Mouse (Mus musculus): ENCODE measurements at regions not wholly inside any gene's neighbourhood (a gene's known extent, or its start where the extent isn't known, plus 50 kb on each side); places are given as distances from the start of the nearest gene placed in this dataset.

DNA sequence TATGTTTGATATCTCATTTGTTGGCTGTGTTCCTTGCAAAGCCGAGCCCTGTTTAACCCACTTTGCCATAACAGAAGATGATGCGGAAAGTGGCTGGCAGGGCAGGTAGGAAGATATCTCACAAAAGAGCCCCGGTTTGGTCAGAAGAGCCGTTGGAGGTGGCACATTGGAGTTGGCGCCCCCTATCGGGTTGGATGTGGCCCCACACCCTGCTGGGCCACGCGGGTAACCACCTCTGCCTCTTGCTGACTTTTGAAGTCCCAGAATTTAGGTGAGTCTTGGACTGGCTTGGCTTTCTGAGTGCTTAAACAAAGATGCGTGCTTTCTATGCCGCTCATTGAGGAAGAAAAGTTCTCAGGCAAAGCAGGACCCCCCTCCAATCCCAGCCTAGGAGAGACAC is 56.1 kb downstream of the Gm4791 start:
- DNase-seq (ENCODE audit: extremely low spot score, low read depth, low spot score): no peak

DNA sequence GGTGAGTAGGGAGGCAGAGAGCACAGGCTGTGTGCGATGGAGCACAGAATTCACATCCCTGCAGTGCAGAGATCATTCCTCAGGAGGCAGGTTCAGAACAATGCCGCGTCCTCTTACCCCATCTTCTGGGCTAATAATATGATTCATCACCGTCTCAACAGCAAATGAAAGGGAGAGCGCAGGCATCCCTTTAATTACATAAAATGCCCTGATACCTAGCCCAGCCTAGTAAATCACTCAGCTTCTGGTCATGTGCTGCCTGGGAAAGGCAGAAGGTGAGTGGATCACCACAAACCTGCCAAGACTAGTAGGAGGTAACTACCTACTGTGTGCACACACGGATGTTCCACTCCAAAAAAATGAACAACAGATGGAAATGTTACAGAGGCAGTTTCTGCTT is 57.0 kb downstream of the Gm4791 start:
- no peak for DNase-seq (ENCODE audit: extremely low spot score, low read depth, low spot score)

DNA sequence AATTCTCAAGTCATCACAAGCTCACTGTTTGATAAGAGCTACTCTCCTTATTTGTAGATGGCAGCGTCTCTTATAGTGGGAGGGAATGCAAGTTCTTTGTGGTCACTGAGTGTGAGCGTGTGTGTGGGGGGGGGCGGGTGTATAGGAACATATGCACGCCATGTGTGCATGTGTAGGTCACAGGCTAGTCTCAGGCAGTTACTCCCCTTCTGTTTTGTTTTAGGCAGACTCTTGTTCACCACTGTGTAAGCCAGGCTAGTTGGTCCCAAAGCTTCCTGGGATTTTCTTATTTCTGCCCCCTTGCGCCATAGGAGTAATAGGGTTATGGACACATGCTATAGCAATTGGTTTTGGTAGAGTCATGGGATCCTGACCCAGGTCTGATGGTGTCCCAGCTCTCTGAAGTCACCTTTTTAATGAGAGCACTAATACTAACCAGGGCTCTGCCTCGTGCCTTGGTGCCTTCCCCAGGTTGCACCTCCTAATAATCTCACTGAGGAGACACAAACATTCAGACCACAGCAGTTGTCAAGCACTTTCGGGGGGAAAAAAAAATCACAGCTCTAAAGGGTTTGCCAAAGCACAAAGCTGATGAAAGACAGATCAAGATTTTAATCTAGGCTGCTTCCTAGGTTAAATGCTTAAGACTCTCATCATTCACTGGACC is 60.9 kb downstream of the Gm4791 start:
- DNase-seq (ENCODE audit: extremely low spot score, low read depth, low spot score): no peak

DNA sequence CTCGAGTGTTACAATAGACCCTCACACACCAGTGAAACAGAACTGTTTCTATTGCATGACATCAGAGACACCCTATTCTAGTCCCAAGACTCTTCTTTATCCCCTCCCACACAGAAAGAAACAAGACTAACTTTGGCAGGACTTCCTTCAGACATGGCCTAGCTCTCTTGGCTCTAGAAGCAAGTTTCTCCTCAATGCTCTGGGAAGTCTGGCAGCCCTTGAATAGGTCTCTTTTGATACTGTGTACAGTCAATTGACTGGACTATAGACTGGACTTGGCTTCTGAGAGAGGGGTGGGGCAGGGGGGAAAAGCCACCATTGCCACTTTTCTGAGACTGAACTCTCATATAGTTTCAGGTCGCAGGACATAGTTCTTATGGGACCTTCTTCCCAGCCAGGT is 62.2 kb downstream of the Gm4791 start:
- DNase-seq (ENCODE audit: extremely low spot score, low read depth, low spot score): no peak

DNA sequence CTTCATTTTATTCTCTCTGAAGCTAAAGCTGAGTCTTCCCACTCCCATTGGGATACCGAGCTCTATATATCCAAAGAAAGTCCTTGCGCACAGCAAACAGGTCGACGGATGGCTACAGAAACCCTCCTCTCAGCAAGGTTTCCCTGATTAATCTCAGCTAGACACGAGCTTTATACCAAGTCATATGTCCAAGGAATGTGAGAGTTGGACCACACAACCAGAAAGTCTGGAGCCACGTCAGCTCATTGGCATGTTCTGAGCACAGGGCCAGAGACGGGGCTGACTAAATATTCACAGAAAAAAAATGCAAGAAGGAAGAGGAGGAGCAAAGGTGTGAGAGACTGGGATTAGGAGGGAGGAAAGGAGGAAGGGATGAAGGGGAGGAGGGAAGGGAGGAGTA is 64.0 kb downstream of the Gm4791 start:
- no peak for DNase-seq (ENCODE audit: extremely low spot score, low read depth, low spot score)

DNA sequence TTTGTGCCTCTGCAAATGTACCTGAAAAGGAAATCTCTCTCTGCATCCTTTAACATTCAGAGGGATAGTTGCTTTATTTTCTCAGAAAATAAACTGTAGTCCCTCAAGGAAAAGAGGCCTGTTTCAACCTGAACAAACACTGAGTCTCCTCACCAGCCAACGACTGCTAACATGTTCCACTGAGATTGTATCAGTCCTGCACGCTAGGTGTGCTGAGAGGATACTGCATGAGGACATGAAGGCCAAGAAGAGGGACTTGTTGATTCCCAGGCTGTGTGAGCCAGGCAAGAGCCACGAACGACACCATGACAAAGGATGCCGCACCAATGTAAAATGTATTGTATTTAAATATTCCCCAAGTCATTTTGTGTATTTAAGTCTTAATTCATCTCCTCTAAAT is 65.2 kb downstream of the Gm4791 start:
- no peak for DNase-seq (ENCODE audit: extremely low spot score, low read depth, low spot score)

DNA sequence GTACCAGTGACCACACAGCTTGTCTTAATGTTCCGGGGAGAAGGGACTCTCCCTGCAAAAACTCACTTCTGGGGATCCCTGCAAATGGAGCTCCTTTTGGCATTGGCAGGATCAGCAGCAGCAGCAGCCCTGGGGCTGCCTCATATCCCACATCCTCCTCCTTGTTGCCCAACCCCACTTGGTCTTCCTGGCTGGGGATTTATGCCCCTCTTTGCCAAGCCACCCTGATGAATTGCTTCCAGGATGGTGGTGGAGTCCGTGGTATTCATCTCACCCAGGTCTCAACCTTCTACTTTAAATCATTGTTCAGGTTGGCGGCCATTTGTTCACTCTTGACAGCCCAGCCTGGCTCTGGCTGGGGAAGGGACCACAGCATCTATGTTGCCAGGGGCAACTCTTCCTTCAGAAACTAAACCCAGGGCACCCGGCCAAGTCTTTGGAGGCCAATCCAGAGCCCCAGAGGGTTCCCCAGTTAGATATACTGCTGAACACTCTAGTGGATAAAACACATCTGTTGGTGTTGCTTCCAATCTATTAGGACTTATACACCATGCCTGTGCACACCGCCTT is 66.0 kb downstream of the Gm4791 start:
- DNase-seq (ENCODE audit: extremely low spot score, low read depth, low spot score): no peak

DNA sequence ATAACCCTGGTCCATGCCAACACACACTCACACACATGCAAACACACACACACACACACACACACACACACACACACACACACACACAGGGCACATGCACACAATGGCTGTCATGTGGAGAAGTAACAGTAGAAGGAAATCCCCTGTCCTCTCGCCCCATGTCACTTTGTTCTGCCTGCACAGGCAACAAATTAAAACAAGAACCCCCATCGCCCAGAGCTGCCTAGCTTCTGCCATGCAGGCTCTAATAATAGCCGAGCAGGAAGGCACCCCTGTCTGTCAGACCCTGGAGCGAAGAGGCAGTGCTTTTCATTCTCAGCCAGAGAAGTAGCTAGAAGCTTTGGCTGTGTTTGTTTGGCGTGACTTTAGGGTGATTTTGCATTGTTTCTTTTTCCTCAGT is 70.9 kb downstream of the Gm4791 start:
- DNase-seq (ENCODE audit: extremely low spot score, low read depth, low spot score): no peak

DNA sequence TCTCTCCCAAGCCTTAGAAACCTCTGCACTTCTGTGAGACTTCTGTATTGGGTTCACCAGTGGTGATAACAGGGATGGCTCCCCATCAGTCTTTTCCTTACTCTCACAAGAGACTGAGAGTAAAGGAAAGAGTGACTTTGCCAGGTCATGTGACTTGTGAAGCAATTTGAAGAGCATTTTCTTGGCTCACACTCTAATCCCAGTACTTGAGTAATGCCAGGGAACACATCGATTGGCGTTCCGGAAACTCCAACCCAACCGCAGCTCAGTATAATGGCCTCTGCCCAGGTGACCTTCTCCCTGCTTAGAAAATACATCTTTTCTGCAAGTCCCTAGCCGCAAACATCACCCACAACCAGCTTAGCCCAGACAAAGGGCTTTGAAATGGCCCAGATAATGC is 72.4 kb downstream of the Gm4791 start:
- no peak for DNase-seq (ENCODE audit: extremely low spot score, low read depth, low spot score)

DNA sequence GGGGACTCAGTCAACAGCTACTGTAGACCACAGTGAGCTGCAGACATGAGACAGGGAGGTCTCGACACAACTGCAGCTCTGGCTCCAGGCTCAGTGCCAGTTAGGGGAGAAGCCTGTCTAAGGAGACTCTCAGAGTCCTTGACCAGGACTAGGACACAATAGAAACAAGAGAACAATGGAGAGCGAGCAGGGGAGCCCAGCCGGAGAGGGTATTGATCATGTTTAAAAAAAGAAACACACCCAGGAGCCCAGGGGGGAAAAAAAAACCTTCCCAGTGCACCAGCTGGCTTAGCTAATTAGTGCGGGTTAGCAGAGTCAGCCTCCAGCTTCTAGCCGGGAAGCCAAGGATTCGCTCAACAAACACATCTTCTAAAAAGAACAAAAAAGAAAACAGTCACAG is 78.4 kb downstream of the Gm4791 start:
- DNase-seq (ENCODE audit: extremely low spot score, low read depth, low spot score): no peak

DNA sequence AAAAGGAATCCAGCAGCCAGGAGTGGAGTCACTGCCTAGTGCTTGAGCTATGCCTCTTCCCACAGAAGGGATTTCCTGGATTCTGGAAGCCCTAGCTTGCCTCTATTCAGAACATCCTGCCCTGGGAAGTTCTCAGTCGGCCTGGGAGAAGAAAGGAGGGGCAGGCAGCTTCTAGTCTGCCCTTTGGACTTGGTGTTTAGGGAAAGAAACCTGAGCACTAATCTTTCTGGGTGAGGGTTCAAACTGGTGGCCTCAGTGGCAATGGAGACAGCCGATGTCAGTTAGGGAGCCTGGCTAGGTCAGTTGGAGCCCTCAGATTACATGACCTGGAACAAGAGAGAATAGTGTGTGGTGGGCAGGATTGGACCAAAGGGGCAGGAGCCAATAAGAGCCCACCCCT is 78.9 kb downstream of the Gm4791 start:
- no peak for DNase-seq (ENCODE audit: extremely low spot score, low read depth, low spot score)

DNA sequence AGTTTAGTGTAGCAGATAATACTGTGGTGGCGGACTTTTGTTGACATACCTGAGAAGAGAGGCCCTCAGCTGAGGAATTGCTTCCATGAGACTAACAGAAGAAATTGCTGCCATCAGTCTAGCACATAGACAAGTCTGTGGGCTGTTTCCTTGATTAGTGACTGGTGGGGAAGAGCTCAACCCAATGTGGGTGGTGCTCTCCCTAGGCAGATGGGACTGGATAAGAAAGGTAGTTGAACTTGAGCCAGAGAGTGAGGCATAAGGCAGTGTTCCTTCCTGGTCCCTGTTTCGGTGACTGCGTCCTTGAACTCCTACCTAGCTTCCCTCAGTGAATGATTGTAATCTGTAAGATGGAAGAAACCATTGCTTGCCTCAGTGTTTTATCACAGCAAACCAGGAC is 79.4 kb downstream of the Gm4791 start:
- DNase-seq (ENCODE audit: extremely low spot score, low read depth, low spot score): no peak

DNA sequence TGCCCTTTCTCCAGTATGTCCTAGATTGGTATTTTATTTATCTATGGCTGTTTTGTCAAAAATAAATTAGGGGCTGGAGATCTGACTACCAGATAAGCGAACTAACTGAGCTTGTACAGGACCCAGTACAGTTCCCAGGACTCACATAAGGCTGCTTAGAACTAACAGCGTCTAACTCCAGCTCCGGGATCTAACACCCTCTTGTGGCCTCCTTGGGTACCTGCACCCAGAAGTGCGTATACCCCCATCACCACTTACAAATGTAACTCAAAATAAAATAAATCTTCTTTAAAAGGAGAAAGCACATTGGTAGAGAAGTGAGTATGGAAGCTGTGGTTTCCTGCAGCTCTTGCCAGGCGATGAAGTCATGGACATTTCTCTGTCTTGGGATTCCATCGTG is 82.9 kb downstream of the Gm4791 start:
- no peak for DNase-seq (ENCODE audit: extremely low spot score, low read depth, low spot score)

DNA sequence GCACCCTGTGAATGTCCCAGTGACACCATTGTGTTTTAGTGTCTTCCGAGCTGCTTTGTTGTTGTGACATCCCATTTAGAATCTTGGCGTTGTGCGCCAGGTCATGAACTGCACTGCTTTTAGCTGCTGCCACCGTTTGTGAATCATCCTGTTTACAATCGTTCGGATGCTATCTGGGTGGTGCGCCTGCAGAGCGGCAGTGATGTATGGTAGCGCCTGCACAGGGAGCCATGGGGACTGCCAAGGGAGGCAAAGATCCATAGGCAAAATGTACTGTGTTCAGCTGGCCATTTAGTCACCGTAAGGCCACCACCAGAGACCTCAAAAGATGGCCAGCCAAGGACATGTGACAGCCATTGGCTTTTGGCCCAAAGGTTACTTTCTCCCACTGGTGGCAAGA is 93.3 kb downstream of the Gm4791 start:
- DNase-seq (ENCODE audit: extremely low spot score, low read depth, low spot score): no peak

DNA sequence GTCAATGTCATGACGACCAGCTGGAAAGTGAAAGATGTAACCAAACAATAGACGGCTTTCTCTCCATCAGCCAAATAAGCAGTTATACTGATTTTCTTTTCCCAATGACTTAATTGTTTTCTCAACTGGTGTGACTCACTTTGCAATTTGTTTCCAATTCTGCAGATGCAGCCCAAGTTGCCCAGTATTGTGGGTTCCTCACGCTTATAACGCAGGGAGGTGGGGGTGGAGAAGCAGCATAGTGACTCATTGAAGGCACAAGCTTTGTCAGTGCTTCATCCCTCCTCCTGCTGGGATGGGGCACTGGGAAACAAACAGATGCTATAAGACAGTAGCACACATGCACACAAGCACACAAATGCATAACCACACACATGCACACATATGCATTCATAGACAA is 97.1 kb downstream of the Gm4791 start:
- no peak for DNase-seq (ENCODE audit: extremely low spot score, low read depth, low spot score)

DNA sequence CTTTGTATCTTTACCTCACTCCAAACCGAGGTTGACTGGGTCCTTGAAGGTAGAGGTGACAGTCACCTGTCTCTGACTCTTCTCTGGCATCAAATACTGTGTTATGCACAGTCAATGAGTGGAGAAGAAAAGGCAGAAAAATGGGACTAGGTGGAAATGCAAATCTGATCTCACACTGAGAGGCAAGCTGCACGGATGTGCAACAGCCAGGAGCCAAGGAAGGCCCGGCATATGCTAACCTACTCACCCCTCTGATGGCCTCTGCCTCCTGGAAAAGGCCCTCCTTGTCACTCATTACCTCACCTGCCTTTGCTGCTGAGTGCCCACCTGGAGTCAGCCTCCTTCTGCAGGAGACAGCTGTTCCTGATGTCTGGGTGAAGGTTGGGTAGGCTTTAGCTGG is 104.8 kb downstream of the Gm4791 start:
- DNase-seq (ENCODE audit: extremely low spot score, low read depth, low spot score): no peak

DNA sequence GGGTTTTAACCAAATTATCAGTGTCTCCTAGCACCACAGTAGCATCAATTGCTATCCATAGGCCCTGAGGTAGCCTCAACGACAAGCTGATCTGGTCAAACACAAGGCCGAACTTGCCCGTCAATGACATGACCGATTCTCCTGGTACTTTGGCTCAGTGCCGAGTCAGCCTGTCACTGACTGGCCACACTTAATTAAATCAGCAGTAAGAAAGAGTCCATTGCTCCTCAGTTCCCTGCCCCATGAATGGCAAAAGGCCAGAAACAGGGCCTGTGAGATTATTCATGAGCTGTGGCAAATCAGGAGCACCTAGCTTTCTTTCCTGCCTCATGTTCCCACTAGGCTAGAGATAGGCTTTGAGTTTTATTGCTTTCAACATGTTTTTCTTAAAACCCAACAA is 105.4 kb downstream of the Gm4791 start:
- DNase-seq (ENCODE audit: extremely low spot score, low read depth, low spot score): no peak

DNA sequence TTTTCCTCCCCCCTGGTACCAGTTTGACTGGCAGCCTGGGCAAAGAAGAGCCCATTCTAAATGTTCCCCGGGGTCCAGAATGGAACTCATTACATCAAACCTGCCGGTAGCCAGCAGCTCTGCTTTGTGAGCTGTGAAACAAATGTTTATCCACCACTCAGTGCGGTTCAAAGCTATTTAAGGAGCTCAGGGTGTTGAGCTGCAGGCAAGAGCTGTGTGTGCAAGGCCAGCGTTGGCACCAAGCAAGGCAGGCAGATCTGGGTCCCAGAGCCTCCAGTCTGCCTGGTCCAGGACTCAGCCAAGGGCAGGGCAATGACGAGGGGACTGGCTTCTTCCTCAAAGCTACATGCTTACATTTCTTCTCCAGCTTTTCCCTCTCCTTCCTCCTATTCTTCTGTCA is 109.6 kb downstream of the Gm4791 start:
- no peak for DNase-seq (ENCODE audit: extremely low spot score, low read depth, low spot score)

DNA sequence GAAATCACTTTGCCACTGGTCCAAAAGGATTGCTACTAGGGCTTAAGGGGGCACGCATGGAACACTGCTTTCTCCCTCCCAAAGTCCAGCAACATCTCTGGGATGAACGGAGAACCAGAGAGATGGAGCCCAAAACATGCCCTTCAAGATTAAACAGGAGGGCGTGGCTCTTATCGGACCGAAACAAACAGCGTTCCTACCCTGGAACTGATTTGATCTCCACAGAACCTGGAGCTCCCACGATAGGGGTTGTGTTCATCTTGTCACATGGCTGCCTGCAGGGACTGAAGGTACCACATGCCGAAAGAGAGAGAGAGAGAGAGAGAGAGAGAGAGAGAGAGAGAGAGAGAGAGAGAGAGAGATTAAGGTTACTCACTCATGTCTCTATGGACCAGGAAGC is 120.7 kb downstream of the Gm4791 start:
- no peak for DNase-seq (ENCODE audit: extremely low spot score, low read depth, low spot score)

DNA sequence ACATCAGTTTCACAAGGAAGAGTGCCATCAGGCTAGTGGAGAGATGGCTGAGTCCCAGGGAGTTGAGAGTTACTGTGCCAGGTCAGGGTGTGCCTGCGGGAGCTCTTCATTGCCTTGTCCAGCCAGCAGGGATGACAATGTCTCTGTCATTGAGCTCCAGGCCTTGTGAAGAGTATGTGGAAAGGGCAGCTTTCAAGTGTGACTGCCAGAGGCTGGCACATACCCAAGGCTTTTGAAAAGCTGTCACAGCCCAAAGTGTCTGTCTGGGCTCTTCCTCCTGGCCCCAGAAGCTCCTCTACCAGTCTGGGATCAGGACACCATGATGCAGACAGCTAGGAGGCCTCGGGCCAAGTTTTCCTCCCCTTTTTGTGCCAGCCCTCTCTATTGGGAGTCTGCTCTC is 124.6 kb downstream of the Gm4791 start:
- no peak for DNase-seq (ENCODE audit: extremely low spot score, low read depth, low spot score)

DNA sequence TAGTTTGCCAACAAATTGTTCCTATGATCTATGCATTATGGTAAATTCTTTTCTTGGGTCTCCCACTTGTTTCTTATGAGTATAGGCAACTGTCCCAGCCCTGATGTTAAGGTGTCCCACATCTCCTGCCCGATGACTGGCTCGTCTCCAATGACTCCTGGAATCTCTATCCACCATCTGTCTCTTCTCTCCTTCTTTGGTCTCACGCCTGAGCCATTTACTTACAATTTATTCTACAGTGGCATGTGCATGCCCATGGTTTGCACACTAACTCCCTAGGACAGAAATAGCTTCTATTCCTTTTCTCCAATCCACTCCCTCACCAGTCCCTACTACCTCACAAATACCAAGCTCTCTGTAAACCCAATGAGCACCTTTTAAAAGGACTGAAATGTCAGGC is 127.0 kb downstream of the Gm4791 start:
- DNase-seq (ENCODE audit: extremely low spot score, low read depth, low spot score): no peak

DNA sequence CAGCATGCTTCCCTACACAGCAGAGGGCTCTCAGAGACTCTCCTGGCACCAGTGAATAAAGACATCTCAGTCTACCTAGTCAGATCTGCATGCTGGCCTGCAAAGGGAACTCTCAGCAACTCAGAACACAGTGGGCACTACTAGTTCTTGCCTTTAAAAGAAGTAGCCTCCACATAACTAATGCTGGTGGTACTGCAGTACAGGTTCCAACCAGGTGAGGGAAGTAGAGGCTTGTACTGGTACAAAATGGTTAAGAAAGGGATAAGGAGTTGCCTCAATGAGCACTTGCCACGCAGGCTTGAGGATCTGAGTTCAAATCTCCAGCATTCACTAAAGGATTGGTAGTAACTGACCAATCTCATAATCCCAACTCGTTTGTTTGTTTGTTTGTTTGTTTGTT is 127.7 kb downstream of the Gm4791 start:
- DNase-seq (ENCODE audit: extremely low spot score, low read depth, low spot score): peak; percentile 1

DNA sequence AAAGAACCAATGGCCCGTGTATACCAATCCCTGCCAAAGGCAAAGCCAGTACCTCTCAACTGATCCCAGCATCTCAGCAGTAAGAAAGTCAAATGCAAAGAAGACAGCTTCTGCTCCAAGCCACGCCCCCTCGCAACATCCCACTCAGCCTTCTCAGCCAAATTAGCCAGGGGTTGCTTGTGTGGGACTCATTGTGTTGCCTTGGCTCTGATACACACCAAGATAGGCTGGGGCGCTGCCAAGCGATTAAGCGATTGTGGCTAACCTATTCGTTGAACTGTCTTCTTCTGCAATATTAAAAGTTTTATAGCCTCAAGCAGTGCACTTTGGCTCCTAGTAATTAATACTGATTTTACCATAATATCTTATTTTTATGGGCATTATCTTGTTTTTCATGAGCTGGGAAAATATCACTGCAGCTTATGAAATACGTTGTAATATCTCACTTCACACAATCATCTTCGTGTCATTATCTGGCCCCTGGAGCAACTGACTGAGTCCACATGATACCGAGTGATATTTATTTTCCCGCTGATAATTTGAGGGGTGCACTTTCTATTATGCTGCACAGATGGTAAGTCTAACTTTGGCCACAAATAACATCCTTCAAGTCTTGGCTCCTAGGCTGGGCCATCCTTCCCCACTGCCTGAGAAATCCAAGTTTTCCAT is 129.3 kb downstream of the Gm4791 start:
- DNase-seq (ENCODE audit: extremely low spot score, low read depth, low spot score): no peak

Measured in hindlimb bud, embryonic 11.5 days (tissue).